Mouse (Mus musculus) heart, postnatal 14 days (tissue): Measurements from ENCODE around the gene Rnf152. TPM values are rescaled to one million over a fixed set of nuclear protein-coding genes. Genes with fewer than 3 reads are reported as not detected.
A peak's percentile ranks its signal among the peaks of the same experiment; 100 is the strongest.

Source experiments
- DNase-seq, 2 experiments: peaks; one replicate each; pipeline ENCODE4 v3.0.0; 2021 to 2022
- intact Hi-C: fragments of 180-260 bp; cut with DNase I; formaldehyde crosslinking; loops from one replicate; pipeline ENCODE4 v1.15.1; 2025
- total RNA-seq, 2 experiments: library from RNA; stranded (reverse); gene quantifications; 2 replicates each; pipeline ENCODE4 v1.2.3; 2021

The Rnf152 gene
- total RNA-seq, 2 experiments from 2014 or later: 2.6 to 3.0 TPM

GRCm38 (mm10) chr1:105324636-105325035 lies 31.9 kb downstream of the Rnf152 start:
- intact Hi-C loops: no loop called here
- no peak for DNase-seq

- intact Hi-C loops: loop anchor here (5.0 kb wide), 1 partner anchor 117 kb away; no protein-coding TSS in a partner anchor
- DNase-seq: no peak
Observed at GRCm38 (mm10) chr1:105314010-105314800, 42.3 kb downstream of the Rnf152 start.

- intact Hi-C loops: loop anchor here (5.0 kb wide), 1 partner anchor 115 kb away; no protein-coding TSS in a partner anchor
- DNase-seq: no peak
Observed at GRCm38 (mm10) chr1:105312601-105312901, 44.0 kb downstream of the Rnf152 start.

- peak; percentile 50 to 67 for DNase-seq
- intact Hi-C loops: loop anchor here (5.0 kb wide), 1 partner anchor 115 kb away; no protein-coding TSS in a partner anchor
Observed at GRCm38 (mm10) chr1:105311899-105312600, 44.5 kb downstream of the Rnf152 start.

- DNase-seq: no peak
- intact Hi-C loops: no loop called here
Observed at GRCm38 (mm10) chr1:105302164-105302563, 54.3 kb downstream of the Rnf152 start.

- no peak for DNase-seq
- intact Hi-C loops: no loop called here
Observed at GRCm38 (mm10) chr1:105301764-105302163, 54.7 kb downstream of the Rnf152 start.

- intact Hi-C loops: no loop called here
- DNase-seq: no peak
Observed at GRCm38 (mm10) chr1:105291859-105292258, 64.7 kb downstream of the Rnf152 start.

- intact Hi-C loops: no loop called here
- no peak for DNase-seq
Observed at GRCm38 (mm10) chr1:105287536-105287935, 69.0 kb downstream of the Rnf152 start.

- no peak for DNase-seq
- intact Hi-C loops: no loop called here
Observed at GRCm38 (mm10) chr1:105286906-105287305, 69.6 kb downstream of the Rnf152 start.

GRCm38 (mm10) chr1:105285001-105285400 lies 71.5 kb downstream of the Rnf152 start:
- no peak for DNase-seq
- intact Hi-C loops: no loop called here

GRCm38 (mm10) chr1:105284116-105284515 lies 72.4 kb downstream of the Rnf152 start:
- intact Hi-C loops: no loop called here
- DNase-seq: no peak

- no peak for DNase-seq
- intact Hi-C loops: no loop called here
Observed at GRCm38 (mm10) chr1:105281277-105281676, 75.2 kb downstream of the Rnf152 start.

GRCm38 (mm10) chr1:105280160-105280559 lies 76.3 kb downstream of the Rnf152 start:
- DNase-seq: no peak
- intact Hi-C loops: no loop called here

- no peak for DNase-seq
- intact Hi-C loops: no loop called here
Observed at GRCm38 (mm10) chr1:105274500-105275194, 81.9 kb downstream of the Rnf152 start.

- intact Hi-C loops: no loop called here
- no peak for DNase-seq
Observed at GRCm38 (mm10) chr1:105271104-105271503, 85.4 kb downstream of the Rnf152 start.

GRCm38 (mm10) chr1:105263283-105264033 lies 93.1 kb downstream of the Rnf152 start:
- no peak for DNase-seq
- intact Hi-C loops: loop anchor here (5.0 kb wide), 1 partner anchor 56 kb away; no protein-coding TSS in a partner anchor

- no peak for DNase-seq
- intact Hi-C loops: loop anchor here (5.0 kb wide), 1 partner anchor 53 kb away; no protein-coding TSS in a partner anchor
Observed at GRCm38 (mm10) chr1:105260200-105260599, 96.3 kb downstream of the Rnf152 start.

- intact Hi-C loops: no loop called here
- DNase-seq: no peak
Observed at GRCm38 (mm10) chr1:105257199-105257598, 99.3 kb downstream of the Rnf152 start.

- no peak for DNase-seq
- intact Hi-C loops: no loop called here
Observed at GRCm38 (mm10) chr1:105249190-105249589, 107.3 kb downstream of the Rnf152 start.

GRCm38 (mm10) chr1:105246651-105247050 lies 109.9 kb downstream of the Rnf152 start:
- no peak for DNase-seq
- intact Hi-C loops: no loop called here
